Mouse (Mus musculus) cerebellum, postnatal 25 days (tissue): ENCODE data around the gene Dhrs7.
A peak's percentile ranks its signal among the peaks of the same experiment; 100 is the strongest.

Experiments used
- DNase-seq, 2 experiments: peaks; one replicate each; pipeline ENCODE4 v3.0.0; 2021; ENCODE audit warnings: mixed read lengths in 2 of 2

Dhrs7 gene

DNA sequence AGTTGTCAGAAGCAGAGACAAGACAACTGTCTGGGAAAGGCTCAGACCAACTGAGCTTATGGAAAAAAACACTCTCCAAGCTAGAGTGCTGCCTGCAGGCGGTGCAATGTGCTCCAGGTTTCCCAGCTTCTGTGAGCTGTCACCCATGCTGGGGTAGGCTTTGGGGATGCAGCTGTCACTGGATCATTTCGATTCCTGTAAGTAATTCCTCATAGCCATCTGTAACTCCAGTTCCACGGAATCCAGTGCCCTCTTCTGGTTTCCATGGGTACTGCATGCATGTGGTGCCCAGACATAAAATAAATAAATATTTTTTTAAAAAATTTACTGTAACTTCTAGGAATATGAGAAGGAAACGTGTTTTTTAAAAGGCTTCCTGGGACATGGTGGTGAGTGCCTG, 10.0 kb downstream of the Dhrs7 start:
- DNase-seq: peak; percentile 69 to 84

- DNase-seq: no peak
These were observed 14.9 kb downstream of the Dhrs7 start, which contains the start of gene Gm4756 for GRCm38 (mm10) chr12:72649611-72650330. TSS of gene Gm4756 (minus strand) at chr12:72649661.

- DNase-seq: no peak
These were observed 15.8 kb downstream of the Dhrs7 start for GRCm38 (mm10) chr12:72648921-72649320.

DNA sequence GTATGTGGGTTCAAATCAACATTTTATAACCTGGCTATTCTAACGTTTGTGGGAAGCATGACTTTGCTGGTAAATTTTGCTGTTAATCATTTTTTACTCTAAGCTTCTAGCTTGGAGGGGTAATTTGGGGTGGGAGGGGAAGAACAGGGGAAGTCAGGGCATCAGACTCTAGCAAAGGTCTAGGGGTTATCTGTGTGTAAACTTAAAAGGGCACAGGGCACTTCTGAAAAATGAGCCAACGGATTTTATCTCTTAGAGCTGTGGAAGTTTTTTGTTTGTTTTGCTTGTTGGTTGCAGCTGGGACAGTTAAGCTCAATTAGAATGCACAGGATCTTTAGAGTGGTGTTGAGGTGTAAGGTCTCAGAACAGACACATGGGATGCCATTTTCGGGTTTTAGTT, 26.7 kb downstream of the Dhrs7 start:
- no peak for DNase-seq

DNA sequence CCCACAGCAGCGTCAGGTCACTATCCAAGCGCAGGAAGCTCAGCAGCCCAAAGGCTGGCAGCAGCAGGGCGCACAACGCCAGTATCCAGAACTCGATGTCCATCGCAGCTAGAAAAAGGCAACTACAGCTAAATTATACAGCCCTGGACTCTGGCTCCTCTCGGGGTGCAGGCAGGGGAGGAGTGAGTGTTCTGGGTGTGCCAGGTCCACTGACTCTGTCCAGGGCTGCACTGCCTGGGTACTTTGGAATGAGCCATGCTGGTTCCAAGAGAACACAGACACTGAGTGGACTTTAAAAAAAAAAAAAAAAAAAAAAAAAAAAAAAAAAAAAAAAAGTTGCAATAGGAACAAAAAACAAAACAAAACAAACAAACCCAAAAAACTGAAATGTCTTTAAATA, 36.0 kb downstream of the Dhrs7 start:
- no peak for DNase-seq

DNA sequence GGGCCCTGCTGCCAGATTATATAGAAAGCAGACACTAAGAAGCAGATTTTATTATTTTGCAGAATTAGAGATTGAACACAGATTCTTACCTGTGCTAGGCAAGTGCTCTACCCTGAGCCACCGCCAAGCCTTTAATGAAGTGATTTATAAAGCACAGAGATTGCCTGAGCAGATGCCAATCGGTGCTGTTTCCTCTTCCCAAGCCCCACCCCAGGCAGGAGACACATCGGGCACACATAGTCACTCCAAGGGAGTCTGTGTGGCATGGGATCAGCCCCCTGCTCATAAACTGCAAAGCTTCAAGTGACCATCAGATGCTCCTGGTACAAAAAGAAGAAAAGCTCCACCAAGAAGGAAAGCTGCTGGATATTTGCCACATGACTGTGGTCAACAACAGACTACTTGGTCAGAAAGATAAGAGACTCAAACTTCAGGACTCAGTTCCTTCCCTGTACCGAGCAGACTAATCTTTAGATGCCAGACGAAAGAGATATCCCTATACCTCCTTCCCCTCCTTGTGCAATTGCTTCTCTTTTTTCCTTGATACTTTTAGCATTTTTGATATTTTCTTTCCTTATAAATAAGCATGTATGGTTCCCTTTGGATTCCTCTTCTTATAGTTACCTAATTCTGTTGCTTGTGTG, 41.7 kb downstream of the Dhrs7 start:
- no peak for DNase-seq

DNA sequence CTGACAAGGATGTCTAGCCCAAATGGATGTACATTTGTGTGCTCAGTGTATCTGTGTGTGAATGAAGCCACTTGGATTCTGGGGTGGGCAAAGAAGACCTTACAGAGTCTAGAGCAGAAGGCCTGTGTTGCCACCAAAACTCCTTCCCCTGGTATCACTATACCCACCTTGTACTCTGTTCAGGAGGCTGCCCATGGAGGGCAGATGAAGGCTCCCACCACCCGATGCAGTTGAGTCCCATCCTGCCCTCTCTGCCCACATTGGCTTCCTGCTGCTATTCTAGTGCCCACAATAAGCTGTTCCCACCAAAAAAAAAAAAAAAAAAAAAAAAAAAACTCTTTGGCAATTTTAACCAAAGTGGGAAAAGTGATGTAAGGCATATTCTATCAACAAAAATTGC, 43.3 kb downstream of the Dhrs7 start:
- DNase-seq: no peak

DNA sequence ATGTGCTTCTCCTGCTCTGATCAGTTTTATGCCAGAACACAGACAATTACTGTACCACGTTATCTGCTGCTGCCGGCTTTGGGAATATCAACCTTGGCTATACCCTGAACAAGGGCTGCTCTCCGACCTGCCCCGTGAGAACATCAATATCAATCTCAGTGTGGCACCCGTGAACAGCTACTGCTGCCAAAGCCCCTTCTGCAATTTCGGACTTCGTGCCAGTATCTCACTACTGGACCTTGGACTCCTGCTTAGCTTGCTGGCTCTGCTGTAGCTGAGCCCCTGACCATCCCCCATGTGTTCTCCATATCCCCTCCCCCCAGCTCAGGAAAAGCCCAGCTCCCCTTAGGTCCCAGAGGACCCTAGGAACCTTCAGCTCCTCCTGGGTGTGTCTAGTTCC, 43.9 kb downstream of the Dhrs7 start:
- no peak for DNase-seq

DNA sequence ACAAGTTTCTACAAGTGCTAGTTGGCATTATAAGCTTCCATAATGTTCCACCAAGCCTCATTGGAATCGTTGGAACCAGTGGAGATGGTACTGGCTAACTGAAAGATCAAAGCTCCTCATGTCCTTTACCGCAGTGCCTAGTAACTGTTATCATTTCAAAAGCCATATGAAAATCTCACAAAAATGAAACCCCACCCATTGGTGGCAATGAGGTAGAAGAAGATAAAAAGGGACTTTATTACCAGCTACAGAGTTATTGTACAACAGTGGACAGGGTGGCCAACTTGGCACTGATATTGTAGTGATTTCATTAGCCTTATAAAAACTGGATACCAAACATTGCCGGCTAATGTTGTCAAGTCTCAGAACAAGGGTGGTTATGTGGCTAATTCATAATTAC, 52.7 kb downstream of the Dhrs7 start:
- DNase-seq: no peak
